Mouse (Mus musculus): Measurements from ENCODE around the gene Slc25a10.
"Not testable (repeated sequence)": the region's sequence is repeated elsewhere in the genome, so short reads cannot be mapped to it uniquely, and the experiment has no call there.

The Slc25a10 gene

GRCm38 (mm10) chr11:120512790-120513453 lies 21.3 kb downstream of the Slc25a10 start:
- DNase-seq = no peak

GRCm38 (mm10) chr11:120514262-120514661 lies 22.6 kb downstream of the Slc25a10 start:
- not testable (repeated sequence) for DNase-seq

- peak; percentile 80 for DNase-seq
Measured at GRCm38 (mm10) chr11:120515611-120516010, 24.0 kb downstream of the Slc25a10 start.

- no peak for DNase-seq
Measured at GRCm38 (mm10) chr11:120517147-120517546, 25.5 kb downstream of the Slc25a10 start.

GRCm38 (mm10) chr11:120518027-120518426 lies 26.4 kb downstream of the Slc25a10 start:
- peak; percentile 82 for DNase-seq

GRCm38 (mm10) chr11:120518558-120518957 lies 26.9 kb downstream of the Slc25a10 start:
- DNase-seq = no peak

GRCm38 (mm10) chr11:120519738-120520137 lies 28.1 kb downstream of the Slc25a10 start:
- DNase-seq = no peak

- DNase-seq = no peak
Measured at GRCm38 (mm10) chr11:120520498-120520897, 28.9 kb downstream of the Slc25a10 start.

- no peak for DNase-seq
Measured at GRCm38 (mm10) chr11:120520967-120521540, 29.4 kb downstream of the Slc25a10 start.

GRCm38 (mm10) chr11:120522581-120522980 lies 30.9 kb downstream of the Slc25a10 start:
- no peak for DNase-seq

- no peak for DNase-seq
Measured at GRCm38 (mm10) chr11:120525959-120526358, 34.3 kb downstream of the Slc25a10 start.

GRCm38 (mm10) chr11:120527690-120528354 lies 36.2 kb downstream of the Slc25a10 start:
- no peak for DNase-seq

GRCm38 (mm10) chr11:120528903-120529302 lies 37.3 kb downstream of the Slc25a10 start:
- no peak for DNase-seq

- no peak for DNase-seq
Measured at GRCm38 (mm10) chr11:120530085-120530964, 38.7 kb downstream of the Slc25a10 start, which contains the start of gene Gcgr. Gene Gcgr, plus strand, starts transcription at chr11:120530699.

- DNase-seq = no peak
Measured at GRCm38 (mm10) chr11:120531646-120532045, 40.0 kb downstream of the Slc25a10 start.

GRCm38 (mm10) chr11:120534093-120534492 lies 42.5 kb downstream of the Slc25a10 start:
- no peak for DNase-seq

GRCm38 (mm10) chr11:120535145-120535544 lies 43.5 kb downstream of the Slc25a10 start:
- DNase-seq = no peak

GRCm38 (mm10) chr11:120535804-120536203 lies 44.2 kb downstream of the Slc25a10 start:
- DNase-seq = no peak

GRCm38 (mm10) chr11:120538485-120538884 lies 46.8 kb downstream of the Slc25a10 start:
- no peak for DNase-seq

- no peak for DNase-seq
Measured at GRCm38 (mm10) chr11:120538955-120539284, 47.3 kb downstream of the Slc25a10 start.

- no peak for DNase-seq
Measured at GRCm38 (mm10) chr11:120539285-120540014, 47.8 kb downstream of the Slc25a10 start.

GRCm38 (mm10) chr11:120541907-120542306 lies 50.3 kb downstream of the Slc25a10 start:
- no peak for DNase-seq

Measured in right cerebral cortex, postnatal 25 days (tissue).